Mouse (Mus musculus): ENCODE data around the gene Emp1.

The Emp1 gene

GRCm38 (mm10) chr6:135412649-135413048 lies 50.3 kb downstream of the Emp1 start:
- DNase-seq (ENCODE audit: low read depth, low spot score) = no peak

DNA sequence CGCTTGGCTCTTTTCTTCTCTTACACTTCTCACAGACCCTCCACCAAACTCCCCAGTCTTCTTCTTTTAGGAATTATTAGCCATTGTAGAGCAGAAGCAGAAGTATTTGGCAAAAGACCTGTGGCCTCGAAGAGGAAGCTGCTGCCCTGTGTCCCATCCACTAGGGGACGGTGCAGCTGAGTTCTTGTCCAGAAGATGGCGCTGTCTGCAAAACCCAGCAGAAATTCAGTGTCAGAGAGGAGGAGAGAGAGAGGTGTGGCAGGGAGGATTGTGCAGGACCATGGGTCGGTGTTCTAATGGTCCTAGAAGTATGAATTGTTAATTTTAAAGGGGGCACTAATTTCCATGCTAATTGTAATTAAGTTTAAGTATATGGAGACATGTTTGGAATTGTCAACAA lies 55.1 kb downstream of the Emp1 start:
- no peak for DNase-seq (ENCODE audit: low read depth, low spot score)

DNA sequence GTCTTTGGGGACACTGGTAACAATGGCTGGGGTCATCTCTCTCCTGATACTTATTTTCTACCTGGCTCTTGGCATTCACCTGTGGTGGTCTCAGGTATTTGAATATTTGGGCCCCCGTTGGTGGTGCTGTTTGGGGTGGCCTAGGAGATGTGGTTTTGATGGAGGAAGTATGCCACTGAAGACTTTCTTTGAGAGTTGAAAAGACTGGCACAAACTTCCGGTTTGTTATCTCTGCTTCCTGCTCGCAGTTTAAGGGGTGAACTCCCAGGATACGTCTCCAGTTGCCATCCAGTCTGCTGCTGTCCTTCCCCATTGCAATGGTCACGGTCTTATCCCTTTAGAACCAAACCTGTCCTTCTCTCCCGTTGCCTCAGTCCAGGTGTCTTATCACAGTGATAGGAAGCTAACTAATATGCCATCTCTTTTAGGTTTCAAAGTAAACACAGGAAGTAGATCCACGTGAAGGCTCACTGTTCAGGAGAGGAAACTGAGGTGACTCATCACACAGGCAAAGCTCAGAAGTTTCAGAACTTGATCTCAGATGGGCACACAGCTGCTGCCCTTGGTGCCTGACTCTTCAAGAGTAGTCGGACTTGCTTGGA lies 56.0 kb downstream of the Emp1 start:
- no peak for DNase-seq (ENCODE audit: low read depth, low spot score)

GRCm38 (mm10) chr6:135428246-135428645 lies 65.9 kb downstream of the Emp1 start:
- DNase-seq (ENCODE audit: low read depth, low spot score) = no peak

GRCm38 (mm10) chr6:135429268-135429909 lies 67.0 kb downstream of the Emp1 start:
- no peak for DNase-seq (ENCODE audit: low read depth, low spot score)

DNA sequence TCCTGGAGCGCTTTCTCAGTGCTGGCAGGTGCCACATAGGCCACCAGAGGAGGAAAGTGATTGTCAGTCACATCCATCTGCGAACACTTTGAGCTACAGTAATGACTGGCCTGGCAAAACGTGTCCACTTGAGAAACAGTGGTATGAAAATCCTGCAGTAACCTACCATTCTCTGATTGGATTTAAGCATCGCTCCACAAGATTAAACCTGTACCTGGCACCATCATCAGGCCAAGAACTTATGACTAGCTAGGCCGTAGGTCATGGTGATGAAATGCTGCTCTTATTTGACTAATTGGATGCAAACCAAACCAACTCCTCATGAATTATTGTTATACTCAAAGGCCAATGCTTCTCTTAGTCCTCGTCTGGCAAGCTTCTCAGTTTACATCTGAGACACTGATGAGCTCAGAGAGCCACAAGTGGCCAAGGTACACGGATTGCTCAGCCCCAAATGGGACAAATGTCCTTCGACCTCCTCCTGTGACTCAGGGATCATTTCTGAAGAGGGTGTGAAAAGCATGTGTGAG lies 68.2 kb downstream of the Emp1 start:
- DNase-seq (ENCODE audit: low read depth, low spot score) = no peak

Data from A20 (cell line).